Mouse (Mus musculus): Measurements from ENCODE around the gene Tlr8.
"Not testable (repeated sequence)": the region's sequence is repeated elsewhere in the genome, so short reads cannot be mapped to it uniquely, and the experiment has no call there.

Gene Tlr8

DNA sequence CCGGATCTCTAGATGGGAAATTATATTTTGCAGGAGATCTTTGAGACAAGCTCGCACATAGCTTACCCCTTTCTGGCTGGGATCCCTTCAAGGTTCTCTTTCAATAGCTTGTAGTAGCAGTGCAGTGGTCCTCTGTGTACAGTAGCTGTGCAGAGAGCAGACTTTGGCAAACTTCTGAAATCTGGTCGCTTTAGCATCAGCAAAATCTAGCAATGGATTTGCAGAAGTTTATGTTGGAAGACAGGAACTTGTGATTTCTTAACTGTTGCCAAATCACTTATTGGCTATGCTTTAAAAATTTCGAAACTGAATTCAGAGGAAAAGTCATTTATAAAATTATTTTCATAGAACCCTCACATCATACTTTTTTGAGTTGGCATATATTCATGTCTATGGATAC lies at the start of gene Tlr8:
TSS of gene Tlr8 (minus strand) at position 244 of the 400 bp plus-strand sequence.
- no peak for DNase-seq (ENCODE audit: low read depth, low spot score)

DNA sequence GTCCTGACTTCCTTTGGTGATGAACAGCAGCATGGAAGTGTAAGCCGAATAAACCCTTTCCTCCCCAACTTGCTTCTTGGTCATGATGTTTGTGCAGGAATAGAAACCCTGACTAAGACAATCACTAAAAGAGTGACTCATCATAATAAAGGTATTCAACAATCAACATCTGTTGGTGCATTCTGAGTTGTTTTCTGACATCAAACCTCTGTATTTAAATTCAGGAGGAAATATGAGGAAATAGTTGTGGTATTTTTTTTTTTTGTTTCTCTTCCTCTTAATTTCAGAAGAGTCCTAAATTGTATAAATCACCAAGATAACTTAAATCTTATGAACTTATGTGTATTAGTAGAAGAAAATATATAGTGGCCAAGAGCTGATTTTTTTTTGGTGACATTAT lies 37.9 kb upstream of the Tlr8 start:
- not testable (repeated sequence) for DNase-seq (ENCODE audit: low read depth, low spot score)

DNA sequence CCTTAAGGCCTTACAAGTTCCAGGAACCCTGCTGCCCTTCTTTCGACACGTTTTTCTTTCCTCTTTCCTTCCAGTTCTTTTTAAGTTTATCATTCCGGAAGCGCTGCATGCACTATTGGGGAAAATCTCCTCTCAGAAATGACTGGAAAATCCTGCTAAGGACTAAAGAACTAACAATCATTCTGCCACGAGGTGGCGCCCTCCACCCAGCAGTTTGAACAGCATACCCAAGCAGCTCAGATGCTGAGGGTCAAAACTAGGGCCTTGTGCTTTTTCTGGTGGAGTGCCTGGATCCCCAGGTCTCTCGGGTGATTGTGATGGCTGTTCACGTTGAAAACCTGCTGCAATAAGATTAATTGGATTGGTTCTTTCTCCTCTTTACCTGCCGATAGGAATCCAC lies 12.8 kb upstream of the Tlr8 start:
- DNase-seq (ENCODE audit: low read depth, low spot score), result peak; percentile 75

DNA sequence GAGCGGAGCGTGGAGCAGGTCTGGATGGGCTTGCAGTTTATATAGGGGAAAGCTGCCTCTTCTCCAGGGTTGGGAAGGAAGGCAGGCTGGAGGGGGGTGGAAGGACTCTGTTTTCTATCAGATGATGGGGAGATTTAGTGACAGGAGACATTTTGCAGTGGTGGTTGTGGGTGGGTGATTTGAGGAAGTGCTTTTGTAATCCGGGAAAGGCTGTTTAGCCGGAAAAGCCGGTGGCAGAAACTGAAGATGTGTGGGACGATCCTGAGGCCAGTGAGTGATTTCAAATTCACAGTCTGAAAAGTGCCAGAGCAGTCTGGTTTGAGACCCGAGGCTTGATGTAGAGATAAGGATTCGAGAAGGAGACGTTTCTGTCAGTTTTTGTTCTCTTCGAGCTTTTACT lies 12.4 kb upstream of the Tlr8 start:
- no peak for DNase-seq (ENCODE audit: low read depth, low spot score)

GRCm38 (mm10) chrX:167263530-167263929 lies 599 bp downstream of the Tlr8 start:
- DNase-seq (ENCODE audit: low read depth, low spot score), result no peak

DNA sequence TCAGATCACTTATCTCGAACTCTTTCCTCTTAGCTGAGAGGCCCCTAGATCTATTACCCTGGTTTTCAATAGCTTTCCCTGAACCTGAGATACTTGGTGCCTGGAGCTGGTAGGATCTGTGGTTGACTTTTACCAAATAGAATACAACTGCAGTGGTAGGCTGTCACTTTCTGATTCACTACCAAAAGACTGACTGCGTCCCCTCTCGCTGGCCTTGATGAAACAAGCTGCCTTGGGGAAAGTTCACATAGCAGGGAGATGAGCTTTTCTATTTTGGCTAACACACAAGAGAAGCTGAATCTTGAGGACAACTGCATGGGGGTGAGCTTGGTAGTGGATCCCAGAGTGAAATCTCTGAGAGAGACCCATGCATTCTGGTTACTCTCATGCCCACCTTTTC lies 22.4 kb downstream of the Tlr8 start:
- DNase-seq (ENCODE audit: low read depth, low spot score), result no peak

DNA sequence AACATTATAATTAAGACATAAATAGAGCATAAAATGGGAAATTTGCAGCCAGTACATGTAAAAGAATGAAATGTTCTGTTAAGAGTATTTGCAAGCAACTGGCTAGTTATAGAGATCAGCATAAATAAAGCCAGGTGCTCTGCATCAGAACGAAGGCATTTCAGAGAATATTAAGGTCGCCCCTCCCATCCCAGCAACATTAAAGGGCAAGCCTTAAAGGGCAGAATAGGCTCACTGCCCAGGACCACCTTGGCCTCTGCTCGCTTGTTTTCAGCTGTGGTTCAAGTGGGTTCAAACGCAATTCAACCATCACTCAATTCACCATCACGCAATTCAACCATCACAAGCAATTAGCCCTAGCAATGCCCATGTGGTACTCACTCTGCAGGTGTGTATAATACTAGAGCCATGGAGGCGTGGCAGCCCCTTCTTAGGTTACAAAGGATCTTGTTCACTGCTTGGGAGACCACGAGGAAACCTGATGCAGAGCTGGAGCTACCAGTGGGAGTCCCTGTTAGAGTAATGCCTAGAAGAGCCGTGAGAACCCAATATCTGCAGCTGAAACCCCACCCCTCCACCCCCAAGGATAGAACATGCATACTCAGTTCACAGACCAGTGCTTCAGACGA lies 24.7 kb downstream of the Tlr8 start:
- DNase-seq (ENCODE audit: low read depth, low spot score), result no peak

- DNase-seq (ENCODE audit: low read depth, low spot score), result peak; percentile 73
Measured at GRCm38 (mm10) chrX:167233104-167233687, 30.9 kb downstream of the Tlr8 start.

GRCm38 (mm10) chrX:167231150-167231549 lies 33.0 kb downstream of the Tlr8 start:
- peak; percentile 52 for DNase-seq (ENCODE audit: low read depth, low spot score)

- DNase-seq (ENCODE audit: low read depth, low spot score), result no peak
Measured at GRCm38 (mm10) chrX:167229819-167230218, 34.3 kb downstream of the Tlr8 start.

- peak; percentile 68 for DNase-seq (ENCODE audit: low read depth, low spot score)
Measured at GRCm38 (mm10) chrX:167229206-167229605, 34.9 kb downstream of the Tlr8 start.

DNA sequence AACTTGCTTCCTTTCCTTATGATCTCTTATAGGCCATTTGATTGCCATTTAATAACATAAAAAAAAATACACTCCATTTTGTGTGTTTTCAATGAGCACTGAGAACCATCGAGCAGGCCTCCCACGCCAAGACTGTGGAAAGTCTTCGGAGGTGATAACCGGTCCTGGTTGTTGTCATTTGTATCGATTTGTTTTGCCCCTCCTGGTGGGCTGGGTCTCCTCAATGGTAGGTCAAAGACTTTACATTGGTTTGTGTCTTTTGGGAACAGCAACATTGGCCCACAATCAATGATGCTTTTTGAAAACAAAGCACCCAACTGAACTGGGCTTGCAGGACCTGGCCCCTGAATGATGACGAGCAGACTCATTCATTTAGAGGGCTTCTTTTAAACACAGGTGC lies 36.4 kb downstream of the Tlr8 start:
- no peak for DNase-seq (ENCODE audit: low read depth, low spot score)

- no peak for DNase-seq (ENCODE audit: low read depth, low spot score)
Measured at GRCm38 (mm10) chrX:167227138-167227537, 37.0 kb downstream of the Tlr8 start.

GRCm38 (mm10) chrX:167226570-167226969 lies 37.6 kb downstream of the Tlr8 start:
- DNase-seq (ENCODE audit: low read depth, low spot score), result no peak

GRCm38 (mm10) chrX:167212707-167213106 lies 51.4 kb downstream of the Tlr8 start:
- DNase-seq (ENCODE audit: low read depth, low spot score), result peak; percentile 38

DNA sequence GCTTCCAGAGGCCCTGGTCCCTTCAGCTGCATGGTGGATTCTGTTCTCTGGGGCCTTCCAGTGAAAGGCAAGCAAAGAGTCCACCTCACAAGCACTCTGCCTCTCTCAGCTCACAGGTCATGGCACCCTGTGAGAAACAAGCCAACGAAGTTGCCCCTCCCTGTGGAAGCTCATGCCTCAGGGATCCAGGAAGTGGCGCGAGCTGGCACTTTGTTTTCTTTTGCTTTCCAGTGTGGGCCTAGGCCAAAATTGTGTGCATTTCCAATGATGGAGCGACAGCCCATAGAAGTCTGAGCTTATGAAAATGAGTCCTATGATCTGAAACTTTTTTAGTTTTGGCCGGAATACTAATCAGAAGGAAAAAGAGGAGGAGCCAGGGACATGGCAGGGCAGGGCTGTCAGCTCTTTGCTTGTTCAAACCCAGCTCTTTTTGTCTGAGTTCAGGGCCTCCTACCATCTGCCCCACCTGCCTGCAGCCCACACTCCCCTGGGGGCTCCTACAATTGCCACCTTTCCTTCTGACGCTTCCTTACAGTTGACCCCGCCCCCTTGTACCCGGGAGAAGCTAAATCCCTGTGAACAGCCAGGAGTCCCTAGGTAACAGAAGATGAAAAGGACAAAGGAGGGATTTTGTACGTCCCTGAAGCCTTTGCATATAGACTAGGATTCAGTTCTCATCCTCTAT lies 52.1 kb downstream of the Tlr8 start:
- peak; percentile 32 for DNase-seq (ENCODE audit: low read depth, low spot score)

GRCm38 (mm10) chrX:167210319-167210728 lies 53.8 kb downstream of the Tlr8 start:
- no peak for DNase-seq (ENCODE audit: low read depth, low spot score)

GRCm38 (mm10) chrX:167209828-167210227 lies 54.3 kb downstream of the Tlr8 start:
- DNase-seq (ENCODE audit: low read depth, low spot score), result no peak

GRCm38 (mm10) chrX:167208978-167209754 lies 55.0 kb downstream of the Tlr8 start, which contains the start of gene Tmsb4x:
Gene Tmsb4x (minus strand): TSS chrX:167209315.
- peak; percentile 87 for DNase-seq (ENCODE audit: low read depth, low spot score)

GRCm38 (mm10) chrX:167208506-167208820 lies 55.7 kb downstream of the Tlr8 start:
- DNase-seq (ENCODE audit: low read depth, low spot score), result peak; percentile 41

GRCm38 (mm10) chrX:167207741-167208505 lies 56.2 kb downstream of the Tlr8 start:
- DNase-seq (ENCODE audit: low read depth, low spot score), result peak; percentile 7

Measured in ZHBTc4 (cell line).